Mouse (Mus musculus) liver, embryonic 14.5 days (tissue): ENCODE data around the gene Gpr89.

Experiments used
- CTCF ChIP-seq: IDR thresholded peaks from 2 replicates; pipeline ENCODE4 v1.5.1; 2016; ENCODE audit warnings: antibody characterized with exemption, low read depth, control low read depth
- EP300 ChIP-seq: IDR thresholded peaks from 2 replicates; pipeline ENCODE4 v1.6.1; 2016; ENCODE audit warnings: antibody characterized with exemption, low read depth

DNA sequence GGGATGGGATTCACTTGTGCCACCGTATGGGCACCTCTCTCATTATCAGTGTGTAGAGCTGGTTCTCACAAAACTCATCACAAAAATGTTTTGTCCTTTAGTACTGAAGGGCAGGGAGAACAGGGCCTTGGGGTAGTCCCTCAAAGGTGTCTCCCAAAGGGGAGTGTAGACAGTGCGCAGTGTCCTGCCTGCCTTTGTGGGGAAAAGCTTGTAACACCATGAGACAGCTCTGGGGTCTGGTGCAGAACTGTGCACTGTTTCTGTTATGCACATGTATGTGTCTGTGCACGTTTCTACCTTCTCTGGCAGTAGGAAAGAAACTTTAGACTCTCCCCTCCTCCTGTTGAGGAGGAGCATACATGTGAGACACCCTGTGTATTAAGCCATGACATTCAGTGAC, 37.3 kb downstream of the Gpr89 start:
- TF ChIP-seq CTCF, result no peak
- no peak for TF ChIP-seq EP300
